Mouse (Mus musculus) testis, adult 2 months (tissue): ENCODE measurements at regions not wholly inside any gene's neighbourhood (a gene's known extent, or its start where the extent isn't known, plus 50 kb on each side); places are given as distances from the start of the nearest gene placed in this dataset.

ENCODE experiments used
- H3K27ac ChIP-seq: fragments of 200-500 bp; 2 replicates; pipeline ENCODE4 v1.5.1; 2012; ENCODE audit warnings: low read depth, low read length; ENCODE audit not compliant: control insufficient read depth, insufficient read depth
- H3K27me3 ChIP-seq: fragments of 200-500 bp; 2 replicates; pipeline ENCODE4 v1.6.1; 2012; ENCODE audit warnings: mild to moderate bottlenecking, low read length, moderate library complexity; ENCODE audit not compliant: control insufficient read depth, insufficient read depth
- H3K36me3 ChIP-seq: fragments of 200-500 bp; 2 replicates; pipeline ENCODE4 v1.6.1; 2012; ENCODE audit warnings: mild to moderate bottlenecking, low read length; ENCODE audit not compliant: control insufficient read depth, insufficient read depth
- H3K4me1 ChIP-seq: fragments of 200-500 bp; 2 replicates; pipeline ENCODE4 v1.6.1; 2012; ENCODE audit warnings: low read length; ENCODE audit not compliant: control insufficient read depth, insufficient read depth
- H3K4me3 ChIP-seq: fragments of 200-500 bp; 2 replicates; pipeline ENCODE4 v1.5.1; 2012; ENCODE audit warnings: low read depth, mild to moderate bottlenecking, low read length, moderate library complexity, mixed read lengths; ENCODE audit not compliant: control insufficient read depth
- CTCF ChIP-seq: fragments of 200-500 bp; IDR thresholded peaks from 2 replicates; pipeline ENCODE4 v1.5.1; 2012; ENCODE audit warnings: low read depth, mild to moderate bottlenecking, inconsistent platforms, low read length, moderate library complexity; ENCODE audit not compliant: control insufficient read depth, insufficient read depth, insufficient replicate concordance
- POLR2A ChIP-seq: fragments of 200-500 bp; IDR thresholded peaks from 2 replicates; pipeline ENCODE4 v1.6.1; 2012; ENCODE audit warnings: low read depth, mild to moderate bottlenecking, inconsistent platforms, low read length, moderate library complexity; ENCODE audit not compliant: control insufficient read depth

DNA sequence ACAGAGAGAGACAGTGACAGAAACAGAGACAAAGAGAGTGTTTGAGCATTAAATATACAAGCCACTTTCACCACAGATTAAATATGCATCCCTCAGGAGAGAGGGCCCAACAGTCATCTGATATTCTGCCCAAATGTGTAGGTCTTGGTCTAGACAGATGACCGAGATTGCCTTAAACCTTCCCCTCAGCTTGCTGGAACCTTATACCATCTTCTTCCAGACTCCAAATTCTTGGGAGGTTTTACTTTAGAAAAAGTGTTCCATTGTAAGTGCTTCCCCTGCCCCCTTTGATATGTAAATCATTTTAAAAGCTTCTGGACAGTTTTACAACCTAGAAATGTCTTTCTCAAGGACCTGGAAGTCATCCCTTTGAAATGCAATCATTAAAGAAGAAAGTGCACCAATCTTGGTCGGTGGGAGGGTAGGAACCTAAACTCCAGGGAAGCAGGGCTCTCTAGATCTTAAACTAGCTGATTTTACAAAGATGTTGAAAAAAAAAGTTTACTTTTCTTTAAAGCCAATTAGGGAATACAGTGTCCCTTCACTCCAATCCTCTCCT lies 458.8 kb downstream of the Phf3 start:
- Histone ChIP-seq H3K36me3 (no peaks in the 10 kb centered on the region), H3K4me3 (no peak overlapping the region), H3K4me1 (no peaks in the 10 kb centered on the region), H3K27ac (no peak overlapping the region), H3K27me3 (no peaks in the 10 kb centered on the region)
- TF ChIP-seq POLR2A (no peak), CTCF (no peak)
